12 mouse cellular contexts compared by ENCODE assay signal in genomic region chr19:37877511-37878167, GRCm38 (mm10).
A peak's percentile ranks its signal among the peaks of the same experiment; 100 is the strongest.
DNase-seq lines count a peak whose midpoint lies in the region; ATAC-seq and TF ChIP-seq lines count a peak whose summit lies in the region.
"Had no signal": no experiment of that assay in that cellular context is flagged by ENCODE, and none has a peak within 500 bp of the region (broad histone marks: within the 10 kb centered on the region; RNA-seq: fewer than 3 reads in every experiment).

No protein-coding gene starts in this region.

- H3K4me3 ChIP-seq in heart, postnatal 0 days (ENCODE audit: low read depth, low read length): peak overlapping the region; percentile 25
- H3K4me3 ChIP-seq in hindbrain, embryonic 10.5 days: peak overlapping the region; percentile 25; the same call in 1 of the 2 replicates
- H3K4me3 ChIP-seq in neural tube, embryonic 13.5 days: peak overlapping the region; percentile 11; the same call in 1 of the 2 replicates
- H3K4me3 ChIP-seq: myocyte had no signal

- H3K27me3 ChIP-seq in heart, postnatal 0 days (ENCODE audit: control insufficient read depth, insufficient read depth, low read length): peaks cover 29% of the 10 kb centered on the region
- H3K27me3 ChIP-seq in hindbrain, embryonic 10.5 days (ENCODE audit: insufficient read depth, poor library complexity, severe bottlenecking): peaks cover 89% of the 10 kb centered on the region
- peaks cover 60% of the 10 kb centered on the region for H3K27me3 ChIP-seq in neural tube, embryonic 13.5 days
- H3K27me3 ChIP-seq: CH12.LX had no signal

- no peak for DNase-seq in heart, postnatal 0 days (ENCODE audit: low spot score)
- DNase-seq in heart, adult 8-10 months (ENCODE audit: low spot score): no peak
- DNase-seq in hindbrain, embryonic 10.5 days (ENCODE audit: low spot score): peak; percentile 12
- peak; percentile 40 for DNase-seq in kidney, postnatal 10 days
- no peak for DNase-seq in thymus, postnatal 4 days
- no peak for DNase-seq in cerebellum, adult 9-11 months
- DNase-seq in left cerebral cortex, adult 8-10 months (ENCODE audit: low spot score in 2 of 2): no peak
- DNase-seq: left cerebral cortex, postnatal 4 days; thymus, adult 2 months had no signal

- TF ChIP-seq EP300 in heart, postnatal 0 days (IDR thresholded peaks at IDR 0.05; ENCODE audit: low read depth): no peak

- H3K4me2 ChIP-seq in heart, postnatal 0 days (ENCODE audit: low read depth, low read length): peak overlapping the region; percentile 39
- peak overlapping the region; percentile 39 for H3K4me2 ChIP-seq in neural tube, embryonic 13.5 days

- H3K36me3 ChIP-seq in heart, postnatal 0 days (replicated peaks; ENCODE audit: control insufficient read depth, insufficient read depth, low read length): no peaks in the 10 kb centered on the region
- H3K36me3 ChIP-seq in hindbrain, embryonic 10.5 days: no peaks in the 10 kb centered on the region
- no peaks in the 10 kb centered on the region for H3K36me3 ChIP-seq in neural tube, embryonic 13.5 days

- no peak for TF ChIP-seq CTCF in heart, postnatal 0 days (IDR thresholded peaks at IDR 0.05; ENCODE audit: low read depth)

- WGBS in heart, postnatal 0 days: 7% methylated on average over 20 of the region's 20 CpGs
- WGBS in hindbrain, embryonic 10.5 days: 5% methylated on average over 20 of the region's 20 CpGs
- WGBS in neural tube, embryonic 13.5 days: 5% methylated on average over 20 of the region's 20 CpGs

- H3K9ac ChIP-seq in heart, postnatal 0 days (replicated peaks; ENCODE audit: low read depth, low read length): no peak overlapping the region
- H3K9ac ChIP-seq in neural tube, embryonic 13.5 days: no peak overlapping the region

- no peak for ATAC-seq in heart, postnatal 0 days (ENCODE audit: insufficient read depth, low read depth)
- no peak for ATAC-seq in neural tube, embryonic 13.5 days (ENCODE audit: low read depth)

- peaks cover 5% of the 10 kb centered on the region; the same call in 1 of the 2 replicates for H3K4me1 ChIP-seq in heart, postnatal 0 days (ENCODE audit: control insufficient read depth, insufficient read depth)
- H3K4me1 ChIP-seq in hindbrain, embryonic 10.5 days (replicated peaks): peaks cover 33% of the 10 kb centered on the region
- peaks cover 10% of the 10 kb centered on the region for H3K4me1 ChIP-seq in neural tube, embryonic 13.5 days (replicated peaks)

- no peak overlapping the region for H3K27ac ChIP-seq in heart, postnatal 0 days (ENCODE audit: low read depth)
- no peak overlapping the region for H3K27ac ChIP-seq in hindbrain, embryonic 10.5 days
- no peak overlapping the region for H3K27ac ChIP-seq in neural tube, embryonic 13.5 days (replicated peaks)

- H3K9me3 ChIP-seq in heart, postnatal 0 days (replicated peaks; ENCODE audit: control insufficient read depth, low read length): no peaks in the 10 kb centered on the region
- no peaks in the 10 kb centered on the region for H3K9me3 ChIP-seq in hindbrain, embryonic 10.5 days
- no peaks in the 10 kb centered on the region for H3K9me3 ChIP-seq in neural tube, embryonic 13.5 days

Comparison
In these comparisons a context has a peak if more than half of its experiments do, and no peak if none do; other contexts are left out.
1. DNase-seq: peak in hindbrain, embryonic 10.5 days (single experiment) and kidney, postnatal 10 days (single experiment); none in heart, postnatal 0 days (single experiment), heart, adult 8-10 months (single experiment), thymus, postnatal 4 days (single experiment), cerebellum, adult 9-11 months (single experiment) and left cerebral cortex, adult 8-10 months (0 of 2).
2. Peak in every context shown above with its lines, with median percentiles within 50 percentile points of each other: H3K4me3 ChIP-seq.